Mouse (Mus musculus): ENCODE data around the gene Pde11a. TPM values are rescaled to one million over a fixed set of nuclear protein-coding genes. Genes with fewer than 3 reads are reported as not detected.

The Pde11a gene
- polyA plus RNA-seq, 1 experiment from 2014 or later: 0.28 TPM

GRCm38 (mm10) chr2:76129933-76130627 lies 208.5 kb downstream of the Pde11a start:
- Histone ChIP-seq H3K9me3 (no peaks in the 10 kb centered on the region), H3K27me3 (no peaks in the 10 kb centered on the region), H3K27ac (no peak overlapping the region), H3K4me1 (no peaks in the 10 kb centered on the region), H3K9ac (no peak overlapping the region), H3K4me2 (no peak overlapping the region), H3K36me3 (no peaks in the 10 kb centered on the region), H3K4me3 (no peak overlapping the region)
- no peak for ATAC-seq (ENCODE audit: insufficient number of reproducible peaks, insufficient read depth, low FRiP score, low TSS enrichment, low read depth)
- 57% methylated on average over 12 of the region's 12 CpGs for WGBS

GRCm38 (mm10) chr2:76129058-76129437 lies 209.5 kb downstream of the Pde11a start:
- 56% methylated on average over 8 of the region's 8 CpGs for WGBS
- no peak for ATAC-seq (ENCODE audit: insufficient number of reproducible peaks, insufficient read depth, low FRiP score, low TSS enrichment, low read depth)
- no peak overlapping the region for H3K4me2 ChIP-seq

GRCm38 (mm10) chr2:76128105-76129057 lies 210.2 kb downstream of the Pde11a start:
- Histone ChIP-seq H3K27me3 (no peaks in the 10 kb centered on the region), H3K9ac (no peak overlapping the region), H3K9me3 (no peaks in the 10 kb centered on the region), H3K36me3 (no peaks in the 10 kb centered on the region), H3K4me1 (no peaks in the 10 kb centered on the region), H3K4me2 (no peak overlapping the region), H3K27ac (no peak overlapping the region), H3K4me3 (no peak overlapping the region)
- WGBS: 61% methylated on average over 9 of the region's 9 CpGs
- ATAC-seq (ENCODE audit: insufficient number of reproducible peaks, insufficient read depth, low FRiP score, low TSS enrichment, low read depth): no peak

More at GRCm38 (mm10) chr2:76129058-76129437, 209.5 kb downstream of the Pde11a start:
- Histone ChIP-seq H3K27ac (no peak overlapping the region), H3K4me1 (no peaks in the 10 kb centered on the region), H3K9ac (no peak overlapping the region), H3K9me3 (no peaks in the 10 kb centered on the region), H3K36me3 (no peaks in the 10 kb centered on the region), H3K4me3 (no peak overlapping the region), H3K27me3 (no peaks in the 10 kb centered on the region)

GRCm38 (mm10) chr2:76126651-76127050 lies 211.9 kb downstream of the Pde11a start:
- Histone ChIP-seq H3K9ac (no peak overlapping the region), H3K9me3 (no peaks in the 10 kb centered on the region), H3K36me3 (no peaks in the 10 kb centered on the region), H3K27ac (no peak overlapping the region), H3K4me1 (no peaks in the 10 kb centered on the region), H3K4me3 (no peak overlapping the region), H3K27me3 (no peaks in the 10 kb centered on the region), H3K4me2 (no peak overlapping the region)
- ATAC-seq (ENCODE audit: insufficient number of reproducible peaks, insufficient read depth, low FRiP score, low TSS enrichment, low read depth): no peak
- 91% methylated on average over 6 of the region's 6 CpGs for WGBS

GRCm38 (mm10) chr2:76124821-76125220 lies 213.8 kb downstream of the Pde11a start:
- H3K4me3 ChIP-seq: no peak overlapping the region
- no peaks in the 10 kb centered on the region for H3K9me3 ChIP-seq
- 63% methylated on average over 6 of the region's 6 CpGs for WGBS
- H3K27ac ChIP-seq: no peak overlapping the region
- no peaks in the 10 kb centered on the region for H3K36me3 ChIP-seq
- no peaks in the 10 kb centered on the region for H3K4me1 ChIP-seq
- H3K9ac ChIP-seq: no peak overlapping the region
- ATAC-seq (ENCODE audit: insufficient number of reproducible peaks, insufficient read depth, low FRiP score, low TSS enrichment, low read depth): no peak
- no peak overlapping the region for H3K4me2 ChIP-seq
- H3K27me3 ChIP-seq: no peaks in the 10 kb centered on the region

GRCm38 (mm10) chr2:76122167-76122566 lies 216.4 kb downstream of the Pde11a start:
- Histone ChIP-seq H3K4me2 (no peak overlapping the region), H3K9me3 (no peaks in the 10 kb centered on the region), H3K9ac (no peak overlapping the region), H3K36me3 (no peaks in the 10 kb centered on the region), H3K27ac (no peak overlapping the region), H3K27me3 (0 out of 2 replicates have a peak, but pooled peaks cover 4% of the 10 kb centered on the region), H3K4me3 (no peak overlapping the region), H3K4me1 (no peaks in the 10 kb centered on the region)
- ATAC-seq (ENCODE audit: insufficient number of reproducible peaks, insufficient read depth, low FRiP score, low TSS enrichment, low read depth): no peak
- WGBS: 76% methylated on average over 6 of the region's 6 CpGs

- 0 out of 2 replicates have a peak, but pooled peaks cover 4% of the 10 kb centered on the region for H3K27me3 ChIP-seq
- no peaks in the 10 kb centered on the region; the same call in 1 of the 2 replicates for H3K4me1 ChIP-seq
- H3K4me2 ChIP-seq: no peak overlapping the region
- H3K9ac ChIP-seq: no peak overlapping the region
- 59% methylated on average over 2 of the region's 2 CpGs for WGBS
- H3K36me3 ChIP-seq: no peaks in the 10 kb centered on the region
- no peak overlapping the region for H3K27ac ChIP-seq
- no peaks in the 10 kb centered on the region for H3K9me3 ChIP-seq
- no peak for ATAC-seq (ENCODE audit: insufficient number of reproducible peaks, insufficient read depth, low FRiP score, low TSS enrichment, low read depth)
- H3K4me3 ChIP-seq: no peak overlapping the region
Measured at GRCm38 (mm10) chr2:76119848-76120247, 218.7 kb downstream of the Pde11a start.

GRCm38 (mm10) chr2:76118491-76118890 lies 220.1 kb downstream of the Pde11a start:
- Histone ChIP-seq H3K4me3 (no peak overlapping the region), H3K9ac (no peak overlapping the region), H3K4me1 (no peaks in the 10 kb centered on the region; the same call in 1 of the 2 replicates), H3K27me3 (peaks cover 4% of the 10 kb centered on the region; the same call in 1 of the 2 replicates), H3K36me3 (no peaks in the 10 kb centered on the region), H3K27ac (no peak overlapping the region), H3K4me2 (no peak overlapping the region), H3K9me3 (no peaks in the 10 kb centered on the region)
- ATAC-seq (ENCODE audit: insufficient number of reproducible peaks, insufficient read depth, low FRiP score, low TSS enrichment, low read depth): no peak
- WGBS: 57% methylated on average over 5 of the region's 5 CpGs

- Histone ChIP-seq H3K27me3 (peaks cover 4% of the 10 kb centered on the region; the same call in 1 of the 2 replicates), H3K4me2 (no peak overlapping the region), H3K4me1 (no peaks in the 10 kb centered on the region; the same call in 1 of the 2 replicates), H3K9me3 (no peaks in the 10 kb centered on the region), H3K36me3 (no peaks in the 10 kb centered on the region), H3K9ac (no peak overlapping the region), H3K27ac (no peak overlapping the region), H3K4me3 (no peak overlapping the region)
- WGBS: 71% methylated on average over 1 of the region's 1 CpGs
- ATAC-seq (ENCODE audit: insufficient number of reproducible peaks, insufficient read depth, low FRiP score, low TSS enrichment, low read depth): no peak
Measured at GRCm38 (mm10) chr2:76117219-76117618, 221.4 kb downstream of the Pde11a start.

- WGBS: 25% methylated on average over 1 of the region's 1 CpGs
- Histone ChIP-seq H3K27me3 (peaks cover 4% of the 10 kb centered on the region; the same call in 1 of the 2 replicates), H3K9me3 (no peaks in the 10 kb centered on the region)
Measured at GRCm38 (mm10) chr2:76115696-76116095, 222.9 kb downstream of the Pde11a start.

GRCm38 (mm10) chr2:76114734-76115133 lies 223.8 kb downstream of the Pde11a start:
- 12% methylated on average over 6 of the region's 6 CpGs for WGBS
- peaks cover 4% of the 10 kb centered on the region; the same call in 1 of the 2 replicates for H3K27me3 ChIP-seq
- no peak for ATAC-seq (ENCODE audit: insufficient number of reproducible peaks, insufficient read depth, low FRiP score, low TSS enrichment, low read depth)
- H3K4me3 ChIP-seq: no peak overlapping the region
- no peak overlapping the region for H3K27ac ChIP-seq
- no peaks in the 10 kb centered on the region; the same call in 1 of the 2 replicates for H3K4me1 ChIP-seq
- no peaks in the 10 kb centered on the region for H3K36me3 ChIP-seq
- no peak overlapping the region for H3K4me2 ChIP-seq
- no peaks in the 10 kb centered on the region for H3K9me3 ChIP-seq
- no peak overlapping the region for H3K9ac ChIP-seq

More at GRCm38 (mm10) chr2:76115696-76116095, 222.9 kb downstream of the Pde11a start:
- ATAC-seq (ENCODE audit: insufficient number of reproducible peaks, insufficient read depth, low FRiP score, low TSS enrichment, low read depth): no peak
- Histone ChIP-seq H3K9ac (no peak overlapping the region), H3K27ac (no peak overlapping the region), H3K4me3 (no peak overlapping the region), H3K4me1 (no peaks in the 10 kb centered on the region; the same call in 1 of the 2 replicates), H3K4me2 (no peak overlapping the region), H3K36me3 (no peaks in the 10 kb centered on the region)
